Mouse (Mus musculus) adrenal gland, postnatal 14 days (tissue): ENCODE measurements at regions not wholly inside any gene's neighbourhood (a gene's known extent, or its start where the extent isn't known, plus 50 kb on each side); places are given as distances from the start of the nearest gene placed in this dataset.

Experiments
- DNase-seq: peaks from one replicate; pipeline ENCODE4 v3.0.0; 2021; ENCODE audit warnings: mixed read lengths

DNA sequence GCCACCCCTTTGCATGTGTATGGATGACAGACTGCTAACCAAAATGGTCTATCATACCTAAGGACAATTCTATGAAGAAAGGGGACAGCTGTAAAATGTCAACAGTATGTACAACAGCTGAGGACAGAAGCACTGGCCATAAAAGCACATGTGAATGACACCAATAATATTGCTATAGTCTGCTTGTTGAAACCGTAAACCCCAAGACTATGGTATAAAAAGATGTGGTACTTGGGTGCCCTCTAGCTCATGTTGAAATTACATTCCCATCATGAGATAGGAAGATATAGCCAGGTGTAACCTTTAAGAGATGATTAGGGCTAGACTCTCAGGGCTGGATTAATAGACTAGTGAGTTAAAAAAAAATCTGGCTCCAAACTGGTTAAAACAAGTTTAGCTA is 361.6 kb upstream of the Sptlc3 start:
- no peak for DNase-seq

DNA sequence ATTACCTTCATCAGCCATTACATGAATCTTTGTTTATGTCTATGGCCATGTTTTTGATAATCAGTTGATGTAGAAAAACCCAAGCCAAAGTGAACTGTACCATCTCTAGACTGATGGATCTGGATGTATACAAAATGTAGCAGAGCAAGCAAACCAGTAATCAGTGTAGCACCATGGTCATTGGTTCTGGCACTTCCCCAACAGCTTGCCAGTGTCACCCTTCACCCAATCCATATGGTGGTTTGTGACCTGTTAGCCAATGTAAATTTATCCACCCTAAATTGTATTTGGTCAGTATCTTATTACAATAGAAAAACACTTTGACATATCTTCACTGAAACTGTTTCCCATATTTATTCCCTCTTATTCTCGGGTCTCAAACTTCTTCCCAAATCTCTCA is 346.7 kb upstream of the Sptlc3 start:
- no peak for DNase-seq

DNA sequence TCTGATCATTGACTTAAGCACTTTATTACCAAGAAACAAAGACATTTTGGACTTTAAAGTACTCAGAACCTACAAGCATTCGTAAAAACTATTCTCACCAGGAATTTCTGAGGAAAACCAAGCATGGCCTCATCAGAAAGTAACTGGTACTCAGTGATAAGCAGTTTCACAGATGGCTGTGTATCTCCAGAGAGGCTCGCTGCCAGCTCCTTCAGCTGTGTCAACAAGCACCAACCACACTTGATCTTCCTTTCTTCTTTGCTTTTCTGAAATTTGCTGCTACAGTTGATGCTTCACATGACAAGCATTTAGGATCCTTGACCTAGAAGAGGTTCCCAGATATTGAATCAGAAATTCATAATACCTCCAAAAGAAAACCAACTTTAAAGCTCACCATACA is 314.1 kb upstream of the Sptlc3 start:
- DNase-seq, result no peak

DNA sequence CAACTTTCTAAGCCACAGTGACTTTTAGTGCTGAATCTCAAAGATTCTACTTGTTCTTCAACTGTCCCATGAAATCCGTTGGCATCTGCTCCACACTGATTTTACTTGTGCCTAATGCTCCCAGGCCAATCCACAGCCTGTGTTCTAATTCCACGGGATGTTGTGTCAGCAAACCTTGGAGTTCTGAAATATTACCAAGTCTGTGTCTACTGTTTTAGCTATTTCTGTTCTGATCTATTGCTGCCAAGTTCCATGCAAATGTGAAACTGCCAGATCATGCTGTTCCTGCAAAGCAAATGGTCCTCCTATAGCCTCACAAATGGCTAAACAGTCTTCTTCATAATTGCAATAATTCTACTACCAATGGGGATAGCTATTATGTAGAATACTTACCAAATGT is 295.4 kb upstream of the Sptlc3 start:
- DNase-seq, result no peak

DNA sequence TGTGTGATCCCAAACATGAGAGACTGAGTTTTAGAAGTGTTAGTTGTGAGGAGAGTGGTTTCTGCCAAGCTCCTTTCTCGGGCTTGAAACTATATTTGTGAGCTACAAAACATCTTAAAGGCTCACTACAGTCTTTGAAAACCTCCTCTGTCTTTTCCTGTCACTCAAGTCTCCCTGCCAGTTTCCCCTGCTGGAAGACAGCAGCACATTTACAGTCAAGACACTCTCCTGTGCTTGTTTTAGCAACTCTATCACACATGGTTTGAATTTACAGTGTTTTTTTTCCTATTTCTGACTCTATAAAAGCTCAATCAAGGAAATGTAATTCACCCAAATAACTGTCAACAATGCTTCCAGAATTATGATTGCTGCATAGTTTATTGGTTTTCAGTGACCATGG is 286.1 kb upstream of the Sptlc3 start:
- DNase-seq, result no peak

DNA sequence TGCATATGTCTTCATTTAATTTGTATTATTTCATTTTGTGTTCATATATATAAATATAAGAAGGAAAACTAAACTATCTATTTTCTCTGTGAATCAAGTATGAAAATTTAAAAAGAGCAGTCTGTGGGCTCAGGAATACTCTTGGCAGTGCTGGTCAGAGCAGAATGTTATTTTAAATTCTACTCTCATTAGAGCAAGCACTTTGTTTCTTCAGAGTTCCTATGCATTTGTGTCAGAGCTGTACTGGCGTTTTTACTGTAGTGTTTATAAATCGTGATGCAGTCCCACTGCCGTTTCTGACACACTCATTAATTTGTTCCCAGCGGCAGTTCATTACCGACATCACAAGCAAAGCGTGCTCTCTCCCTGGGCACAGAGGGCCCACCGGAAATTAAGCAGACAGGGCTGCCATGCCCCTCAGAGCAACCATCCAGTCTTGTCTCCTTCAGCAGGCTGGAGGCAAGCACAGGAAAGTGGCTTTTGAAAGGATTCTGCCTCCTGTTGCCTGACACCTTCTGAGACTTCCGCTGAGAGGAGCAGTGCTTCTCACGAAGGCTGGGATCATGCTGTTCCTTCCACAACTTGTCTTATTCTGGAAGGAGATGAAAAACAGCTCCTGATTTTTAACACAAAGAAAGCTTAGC is 272.8 kb upstream of the Sptlc3 start:
- DNase-seq, result peak; percentile 2

DNA sequence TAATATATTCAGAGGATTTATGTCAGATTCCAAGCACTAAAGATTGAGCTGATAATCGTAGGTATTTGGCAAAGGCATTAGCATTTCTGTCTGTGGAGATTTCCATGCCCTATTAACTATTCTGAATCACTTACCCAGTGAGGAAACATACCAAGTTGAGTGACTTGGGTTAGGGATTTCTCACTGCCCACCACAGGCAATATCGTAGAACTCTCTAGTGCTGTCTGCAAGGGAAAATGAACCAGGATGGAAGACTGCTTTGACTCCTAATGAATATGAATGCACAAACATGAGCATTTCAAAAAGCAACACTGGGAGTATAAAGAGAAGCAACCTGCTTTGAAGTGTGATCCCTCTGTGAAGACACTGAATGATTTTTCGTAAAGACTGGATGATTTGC is 263.3 kb upstream of the Sptlc3 start:
- no peak for DNase-seq

DNA sequence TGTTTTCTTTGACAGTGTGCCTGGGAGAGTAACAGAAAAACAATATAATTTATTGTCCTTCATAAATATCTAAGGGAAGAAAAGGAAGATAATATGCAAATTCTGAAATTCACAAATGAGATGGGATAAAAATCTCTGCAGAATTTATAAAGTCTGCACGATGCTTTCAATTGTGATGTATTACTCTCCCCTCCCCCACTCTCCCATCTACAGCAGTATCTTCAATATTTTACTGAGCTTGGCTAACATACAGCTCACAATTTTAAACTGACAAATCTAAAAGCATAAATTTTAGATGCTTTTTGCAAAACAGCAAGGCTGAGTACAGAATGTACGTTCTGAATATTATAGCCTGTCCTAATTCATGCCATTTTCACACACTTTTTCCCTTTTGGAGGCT is 243.6 kb upstream of the Sptlc3 start:
- no peak for DNase-seq

DNA sequence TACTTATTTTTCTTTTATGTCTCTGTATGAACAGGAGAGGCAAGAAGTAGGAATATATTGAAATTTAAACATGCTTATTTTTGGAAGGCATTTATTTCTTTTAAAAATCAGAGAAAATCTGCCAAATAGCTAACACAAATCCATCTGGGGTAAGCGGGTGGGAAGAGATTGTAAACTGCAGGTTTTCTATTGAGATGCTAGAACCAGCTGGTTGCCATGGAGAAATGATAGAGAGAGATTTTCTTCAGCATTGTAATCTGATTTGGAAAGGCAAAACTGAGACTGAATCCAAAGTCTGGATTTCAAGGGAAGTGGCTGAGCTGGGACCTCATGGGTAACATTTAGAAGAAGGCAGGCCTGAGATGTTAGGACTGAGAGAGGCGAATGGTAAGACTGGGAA is 226.6 kb upstream of the Sptlc3 start:
- DNase-seq, result no peak

DNA sequence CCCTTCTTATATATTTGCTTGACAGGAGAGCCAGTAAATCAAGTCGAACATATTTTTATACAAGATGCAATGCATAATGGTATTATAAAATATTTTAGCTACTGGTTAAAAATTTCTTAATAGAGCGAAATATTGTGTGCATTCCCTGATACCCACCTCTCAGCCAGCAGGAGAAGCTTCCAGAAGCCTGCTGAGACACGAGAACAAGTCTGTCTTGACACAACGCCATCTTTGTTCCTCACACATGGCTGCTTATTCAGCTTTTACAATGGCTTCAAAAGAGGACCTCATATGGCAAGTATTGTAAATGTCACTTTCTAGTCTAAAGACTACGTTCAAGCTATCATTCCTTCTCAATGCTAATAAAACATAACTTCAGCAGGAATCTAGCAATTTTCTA is 217.1 kb upstream of the Sptlc3 start:
- no peak for DNase-seq

DNA sequence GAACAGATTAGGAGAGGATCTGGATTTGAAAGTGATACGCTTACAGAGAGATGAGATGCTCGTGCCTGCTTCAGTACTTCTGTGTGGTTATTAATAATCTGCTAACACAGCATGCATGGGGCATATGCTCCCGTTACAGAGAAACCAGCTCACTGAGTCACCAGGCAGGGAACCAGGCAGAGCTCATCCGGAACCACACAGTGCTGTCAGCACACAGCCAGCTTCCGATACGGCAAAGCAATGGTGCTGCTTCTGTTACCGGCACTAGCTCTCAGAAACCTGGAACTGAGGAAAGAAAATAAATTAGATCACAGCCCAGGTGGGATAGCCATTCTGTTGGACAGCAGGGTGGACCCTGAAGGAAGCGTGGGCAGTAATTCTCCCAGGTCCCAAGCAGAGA is 216.1 kb upstream of the Sptlc3 start:
- DNase-seq, result no peak

DNA sequence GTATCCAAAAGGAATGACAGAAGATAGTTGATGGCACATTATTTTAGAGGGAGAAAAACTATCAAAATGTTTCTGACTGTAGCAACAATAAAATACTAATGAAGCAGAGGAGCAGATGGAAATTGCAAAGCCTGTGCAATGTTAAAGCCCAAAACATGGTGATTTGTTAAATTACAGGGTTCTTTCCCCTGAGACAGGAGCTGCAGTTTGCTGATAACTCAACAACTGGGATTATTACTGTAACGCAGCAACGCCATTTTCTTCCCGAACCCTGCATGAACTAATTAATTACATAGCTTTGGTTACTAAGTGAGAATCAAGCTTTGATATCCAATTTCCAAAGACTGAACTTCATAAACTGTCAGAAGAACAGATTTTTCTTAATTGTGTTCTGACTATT is 212.7 kb upstream of the Sptlc3 start:
- no peak for DNase-seq

DNA sequence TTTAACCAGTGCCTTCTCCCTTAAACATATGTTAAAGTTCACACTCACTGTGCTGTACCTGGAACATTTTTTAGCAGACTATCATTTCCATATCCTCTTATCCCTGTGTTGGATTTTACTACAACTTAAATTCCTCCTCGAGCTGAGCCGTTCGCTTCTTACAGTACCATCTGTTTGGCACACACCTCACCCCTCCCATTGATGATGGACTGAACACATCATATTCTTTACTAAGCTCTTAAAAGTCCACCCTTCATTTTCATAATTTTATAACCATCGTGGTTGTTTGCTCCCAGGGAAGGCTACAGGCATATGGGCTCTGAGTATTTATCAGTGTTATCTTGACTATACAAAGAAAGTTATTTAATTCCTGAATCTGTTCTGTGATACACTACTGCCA is 209.4 kb upstream of the Sptlc3 start:
- DNase-seq, result no peak

DNA sequence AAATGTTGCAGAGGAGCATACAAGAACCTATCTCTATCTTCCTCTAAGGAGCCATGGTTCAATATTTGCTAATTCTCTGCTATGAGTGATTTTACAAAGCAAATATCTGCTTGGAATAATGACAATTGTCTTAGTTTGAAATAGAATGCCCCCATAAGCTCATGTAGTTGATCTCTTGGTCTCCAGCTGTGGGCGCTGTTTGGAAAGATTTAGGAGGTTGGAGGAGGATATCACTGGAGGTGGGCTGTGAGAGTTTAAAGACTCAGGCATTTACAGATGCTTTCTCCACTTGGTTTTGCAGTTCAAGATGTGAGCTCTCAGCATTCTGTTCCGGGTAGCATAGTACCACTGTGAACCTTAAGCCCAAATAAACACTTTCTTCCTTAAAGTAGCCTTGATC is 207.3 kb upstream of the Sptlc3 start:
- no peak for DNase-seq

DNA sequence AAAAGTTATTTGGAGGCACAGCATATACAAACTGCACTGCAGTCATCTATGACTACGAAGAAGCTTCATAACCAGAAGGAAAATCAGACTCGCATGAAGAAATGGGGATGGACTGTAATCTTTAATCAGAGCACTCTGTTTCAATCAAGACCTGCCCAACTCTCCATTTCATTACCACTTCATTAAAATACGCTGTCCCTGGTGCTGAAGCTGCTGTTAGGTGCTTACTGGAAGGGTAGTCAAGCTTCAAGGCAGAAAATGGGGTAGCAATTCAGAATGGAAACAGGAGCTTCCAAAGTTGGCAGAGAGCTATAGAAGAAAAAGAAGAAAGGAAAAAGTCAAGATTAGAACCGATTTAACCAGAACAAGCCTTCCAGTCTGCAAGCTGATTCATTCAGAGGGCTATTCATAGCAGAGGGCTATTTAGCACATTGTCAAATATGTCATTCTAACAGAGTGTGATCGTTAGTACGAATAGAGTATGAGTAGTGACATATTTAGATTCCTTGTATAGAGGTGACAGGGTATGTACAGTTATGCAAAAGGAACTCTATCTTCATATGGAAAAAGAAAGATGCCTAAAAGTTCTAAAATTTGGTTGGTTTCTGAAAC is 195.1 kb upstream of the Sptlc3 start:
- DNase-seq, result peak; percentile 31

DNA sequence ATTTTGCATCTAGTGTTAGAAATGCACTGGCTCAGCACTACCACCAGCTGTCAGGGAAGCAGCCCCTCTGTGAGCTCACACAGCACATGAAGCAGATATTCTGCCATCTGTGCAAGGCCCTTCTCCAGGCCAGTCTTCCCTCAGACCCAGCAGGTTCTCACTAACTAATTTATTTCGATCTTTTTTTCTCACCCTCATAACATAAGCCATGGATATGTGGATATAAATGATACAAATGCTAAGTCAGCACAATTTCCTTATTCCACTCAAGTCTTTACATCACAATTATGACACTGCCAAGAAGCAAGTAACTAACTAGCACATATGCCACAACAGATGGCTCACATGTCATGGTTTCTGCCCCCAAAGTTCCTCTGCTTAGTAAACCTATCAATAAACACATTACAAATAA is 182.3 kb upstream of the Sptlc3 start:
- DNase-seq, result no peak

DNA sequence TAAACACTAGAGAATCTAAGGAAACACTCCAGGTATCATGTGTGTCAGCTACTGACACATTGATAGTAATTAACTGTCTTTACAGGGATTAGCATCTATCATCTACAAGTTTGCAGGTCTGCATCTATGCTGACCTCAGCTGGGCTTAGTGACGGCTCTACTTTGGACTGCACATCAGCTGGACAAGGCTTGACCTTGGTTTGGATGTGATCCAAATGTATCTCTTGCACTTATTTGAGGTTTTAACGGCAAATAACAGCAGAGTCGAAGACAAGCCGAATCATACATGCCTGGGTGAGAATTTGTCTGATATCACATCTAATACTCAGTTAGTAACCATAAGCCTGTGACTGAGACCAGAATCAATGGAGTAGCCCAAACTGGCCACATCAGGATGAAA is 181.7 kb upstream of the Sptlc3 start:
- DNase-seq, result no peak

DNA sequence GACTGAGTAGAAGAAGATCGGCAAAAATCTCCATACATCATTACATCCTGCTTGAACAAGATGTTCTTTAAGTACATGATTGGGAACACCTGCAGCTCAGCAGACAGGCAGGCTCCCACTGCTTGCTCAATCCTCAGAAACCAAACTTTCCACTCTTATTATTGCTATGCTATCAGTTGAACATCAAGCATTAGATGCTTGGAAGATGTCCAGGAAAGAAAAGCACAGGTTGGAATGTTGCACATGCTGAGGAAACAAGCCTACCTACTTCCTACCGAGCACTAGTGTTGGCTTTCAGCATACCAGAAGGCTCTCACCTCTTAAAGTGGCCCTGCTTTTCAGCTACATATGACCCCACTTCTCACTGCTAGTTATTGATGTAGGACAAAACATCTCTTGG is 171.2 kb upstream of the Sptlc3 start:
- no peak for DNase-seq

DNA sequence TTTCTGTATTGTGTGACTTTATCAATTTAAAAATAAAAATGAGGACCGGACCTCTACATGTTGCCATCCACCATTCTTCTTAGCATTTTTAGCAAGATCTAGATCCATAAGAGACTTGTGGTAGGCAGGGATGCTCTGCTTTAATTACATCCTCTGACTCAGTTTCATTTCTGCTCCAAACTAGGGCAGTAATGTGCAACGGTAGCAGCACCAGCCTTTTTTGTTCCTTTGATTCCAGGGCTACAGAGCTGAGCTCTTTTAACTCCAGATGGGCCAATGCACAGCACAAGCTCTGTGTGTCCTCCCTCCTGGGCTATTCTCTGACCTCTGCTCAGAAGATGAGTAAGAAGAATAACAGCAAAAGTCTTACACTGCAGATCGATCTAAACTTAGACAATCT is 168.2 kb upstream of the Sptlc3 start:
- no peak for DNase-seq

DNA sequence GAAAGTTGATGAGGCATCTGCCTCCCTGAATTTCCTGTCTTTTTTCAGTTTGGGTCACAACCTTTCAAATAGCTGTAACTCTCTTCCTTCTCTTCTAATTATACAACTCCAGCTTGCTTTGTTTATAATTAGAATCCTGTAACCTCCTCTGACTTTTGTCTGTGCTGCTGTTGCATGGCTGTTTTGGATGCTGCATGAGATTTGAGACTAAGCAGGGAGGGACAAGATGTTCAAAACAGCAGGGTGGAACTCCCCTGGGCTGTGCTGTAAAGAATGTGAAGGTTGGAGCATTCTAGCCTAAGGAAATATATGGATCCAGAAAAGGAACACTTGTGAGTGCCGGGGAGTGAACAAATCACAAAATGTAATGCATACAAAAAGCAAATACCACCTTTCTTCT is 159.0 kb upstream of the Sptlc3 start:
- DNase-seq, result no peak

DNA sequence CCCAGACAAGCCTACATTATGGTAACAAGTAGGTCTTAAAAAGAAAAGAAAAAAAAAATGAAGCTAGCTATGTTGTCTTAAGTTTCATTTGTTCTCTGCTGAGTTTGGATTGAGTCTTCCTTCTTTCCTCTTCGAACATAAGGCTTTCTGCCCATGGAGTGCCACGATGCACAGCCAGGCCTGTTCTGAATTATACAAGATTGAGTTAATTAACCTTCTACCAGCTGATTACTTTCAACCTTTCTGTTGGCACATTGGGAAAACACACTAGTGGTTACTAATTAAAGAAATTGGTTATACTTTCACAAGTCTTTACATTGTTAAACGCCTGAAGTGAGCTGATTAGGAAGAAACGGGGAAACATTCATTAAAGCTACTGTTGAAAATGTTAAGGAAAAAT is 155.5 kb upstream of the Sptlc3 start:
- DNase-seq, result no peak

DNA sequence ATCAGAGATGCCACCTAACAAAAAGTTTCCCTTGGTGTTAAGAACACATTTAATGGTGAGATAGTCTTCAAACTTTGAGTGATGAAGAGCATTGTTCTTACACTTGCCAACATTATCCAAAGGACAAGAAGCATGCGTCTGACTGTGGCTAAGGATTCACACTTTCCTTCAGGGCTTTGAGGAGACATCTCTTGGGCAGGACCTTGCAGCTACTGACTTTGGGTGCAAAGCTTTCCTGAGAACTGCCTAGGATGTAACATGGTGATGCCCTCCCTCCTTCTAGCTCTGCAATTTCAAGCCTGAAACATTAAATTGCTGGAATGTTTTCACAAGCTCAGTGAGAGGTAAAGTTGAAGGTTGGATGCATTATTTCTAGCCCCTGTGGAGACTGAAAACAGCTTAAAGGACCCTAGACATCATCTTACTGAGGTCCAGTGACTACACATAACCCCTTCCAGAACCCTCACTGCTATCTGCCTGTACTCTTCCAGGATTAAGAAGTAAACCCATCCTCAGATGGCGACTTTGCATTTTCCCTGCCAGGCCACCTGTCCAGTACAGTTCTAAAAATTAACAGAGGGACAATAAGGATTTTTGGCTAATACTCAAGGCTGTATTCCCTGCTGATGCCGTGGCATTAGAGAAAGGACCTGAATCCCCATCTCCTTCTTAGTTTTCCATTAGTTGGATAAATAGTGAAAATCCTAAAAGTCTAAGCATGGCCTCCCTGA is 137.3 kb upstream of the Sptlc3 start:
- no peak for DNase-seq

DNA sequence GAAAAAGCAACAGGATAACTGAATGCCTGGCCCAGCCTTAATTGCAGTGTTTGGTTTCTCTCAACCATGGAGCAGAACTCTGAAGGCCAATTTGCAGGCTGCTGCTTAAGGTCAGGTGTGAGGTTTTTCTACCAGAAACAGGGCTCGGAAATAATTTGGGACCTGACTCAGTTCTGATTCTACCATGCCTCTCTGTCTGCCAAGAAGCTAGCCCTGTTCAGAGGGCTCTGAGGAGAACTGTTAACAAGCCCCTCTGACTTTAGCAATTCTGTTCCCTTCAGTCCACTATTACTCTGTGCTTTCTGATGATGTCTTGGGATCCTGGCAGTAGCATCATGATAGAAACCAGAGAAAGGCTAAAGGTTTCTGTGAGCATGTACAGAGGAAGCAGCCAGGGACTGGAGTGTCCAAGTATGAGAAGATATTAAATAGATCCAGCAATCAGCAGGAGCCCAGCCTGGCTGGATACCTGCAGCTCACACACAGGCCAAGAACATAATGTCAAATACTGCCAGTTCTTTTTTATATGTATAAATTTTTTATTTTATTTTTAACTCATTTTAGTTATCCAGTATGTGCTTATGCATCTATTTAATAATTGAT is 131.4 kb upstream of the Sptlc3 start:
- DNase-seq, result no peak

DNA sequence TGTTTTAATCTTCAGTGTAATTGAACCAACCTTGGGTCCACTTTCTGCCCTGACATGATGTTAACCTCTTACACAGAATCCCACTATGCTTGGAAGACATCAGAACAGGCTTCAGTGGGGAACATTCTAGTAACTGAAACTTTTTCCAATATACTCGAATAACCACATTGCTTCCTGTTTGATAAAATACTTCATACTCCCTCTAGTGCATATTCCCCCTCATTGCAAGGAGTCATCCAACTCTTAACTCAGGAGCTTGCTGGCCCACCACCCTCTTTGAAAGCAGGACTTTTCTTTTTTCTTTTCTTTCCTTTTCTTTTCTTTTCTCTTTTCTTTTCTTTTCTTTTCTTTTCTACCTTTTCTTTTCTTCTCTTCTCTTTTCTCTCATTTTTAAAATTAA is 123.6 kb upstream of the Sptlc3 start:
- no peak for DNase-seq
